Mouse (Mus musculus) liver, embryonic 11.5 days (tissue): ENCODE results near the gene Nepn. TPM values are rescaled to one million over a fixed set of nuclear protein-coding genes. Genes with fewer than 3 reads are reported as not detected.

Experiments used
- ATAC-seq: fragments of 200-750 bp; cut with Nextera tagmentation; replicated peaks from 2 replicates; pipeline ENCODE4 v1.8.0; 2017; ENCODE audit warnings: moderate number of reproducible peaks, mild to moderate bottlenecking, moderate TSS enrichment, moderate library complexity; ENCODE audit not compliant: low FRiP score
- DNase-seq: peaks from one replicate; pipeline ENCODE4 v3.0.0-alpha.2; 2017; ENCODE audit warnings: low spot score
- H3K27ac ChIP-seq: fragments of 300-500 bp; sonication (generic); 2 replicates; pipeline ENCODE4 v1.5.1; 2014; ENCODE audit warnings: mild to moderate bottlenecking, low read depth, low read length, control low read depth
- H3K27me3 ChIP-seq: fragments of 300-500 bp; sonication (generic); replicated peaks from 2 replicates; pipeline ENCODE4 v1.6.1; 2014; ENCODE audit warnings: low read length, mixed read lengths; ENCODE audit not compliant: control insufficient read depth, insufficient read depth
- H3K36me3 ChIP-seq: fragments of 300-500 bp; sonication (generic); 2 replicates; pipeline ENCODE4 v1.6.1; 2014; ENCODE audit warnings: mild to moderate bottlenecking, low read length, moderate library complexity, mixed read lengths; ENCODE audit not compliant: control insufficient read depth, insufficient read depth
- H3K4me1 ChIP-seq: fragments of 300-500 bp; sonication (generic); replicated peaks from 2 replicates; pipeline ENCODE4 v1.6.1; 2014; ENCODE audit warnings: low read length, mixed read lengths; ENCODE audit not compliant: control insufficient read depth, insufficient read depth
- H3K4me2 ChIP-seq: fragments of 300-500 bp; sonication (generic); 2 replicates; pipeline ENCODE4 v1.6.1; 2014; ENCODE audit warnings: mild to moderate bottlenecking, control low read depth, moderate library complexity
- H3K4me3 ChIP-seq: fragments of 300-500 bp; sonication (generic); 2 replicates; pipeline ENCODE4 v1.5.1; 2014; ENCODE audit warnings: low read depth, low read length, control low read depth
- H3K9ac ChIP-seq: fragments of 300-500 bp; sonication (generic); 2 replicates; pipeline ENCODE4 v1.6.1; 2014; ENCODE audit warnings: low read depth, low read length, control low read depth
- H3K9me3 ChIP-seq: fragments of 300-500 bp; sonication (generic); 2 replicates; pipeline ENCODE4 v1.6.1; 2016; ENCODE audit warnings: low read length, inconsistent platforms, mixed read lengths; ENCODE audit not compliant: control insufficient read depth
- WGBS: fragments of 180-500 bp; shearing (Covaris S2); extraction: QIAGEN DNeasy Blood & Tissue Kit; methylation state at CpG from one replicate; pipeline ENCODE4 v1.1.7; 2014; 5-methylcytosine and 5-hydroxymethylcytosine counted together
- polyA plus RNA-seq: library from polyadenylated mRNA; unstranded; fragments of >200 nt; fragmentation: Nextera tagmentation; extraction: Ambion mirVana; gene quantifications from 2 replicates; pipeline ENCODE4 v1.2.1, GENCODE M21; 2014

Gene Nepn
- polyA plus RNA-seq, 1 experiment from 2014 or later, result 2.1 TPM

DNA sequence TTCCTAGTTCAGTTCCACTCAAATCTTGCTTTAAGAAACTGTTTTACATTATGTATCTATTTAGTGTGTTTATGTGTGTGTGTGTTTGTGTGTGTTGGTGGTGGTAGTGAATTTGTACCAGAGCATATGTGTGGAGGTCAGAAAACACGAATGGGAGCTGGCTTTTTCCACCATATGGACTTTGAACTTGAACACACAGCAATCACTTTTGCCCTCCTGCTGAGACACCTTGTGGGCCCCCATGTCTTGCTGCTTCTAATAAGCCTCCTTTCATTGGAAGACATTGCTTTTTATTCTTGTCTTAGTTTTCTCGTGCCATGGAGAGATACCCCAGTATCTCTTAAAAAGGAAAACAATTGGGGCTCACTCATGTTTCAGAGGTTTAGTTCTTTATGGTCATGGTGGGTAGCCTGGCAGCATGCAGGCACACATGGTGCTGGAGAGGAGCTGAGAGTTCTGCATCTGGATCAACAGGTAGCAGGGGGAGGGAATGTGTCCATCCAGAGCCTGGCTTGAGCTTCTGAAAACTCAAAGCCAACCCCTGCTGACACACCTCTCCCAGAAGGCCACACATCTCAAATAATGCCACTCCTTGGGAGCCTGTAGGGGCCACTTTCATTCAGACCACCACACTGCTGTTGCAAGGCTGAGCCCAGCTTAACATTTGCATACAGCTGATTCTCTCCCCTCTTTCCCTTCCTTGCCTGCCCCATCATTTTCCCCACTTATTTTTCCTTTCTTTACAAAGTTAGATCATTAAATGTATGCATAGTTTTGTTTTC, 39.1 kb downstream of the Nepn start:
- peaks cover 12% of the 10 kb centered on the region; the same call in 1 of the 2 replicates for H3K36me3 ChIP-seq
- H3K4me1 ChIP-seq, result no peaks in the 10 kb centered on the region
- no peak overlapping the region for H3K27ac ChIP-seq
- WGBS, result 76% methylated on average over 2 of the region's 2 CpGs
- no peak overlapping the region for H3K9ac ChIP-seq
- DNase-seq (no peak), ATAC-seq (no peak)
- no peaks in the 10 kb centered on the region for H3K27me3 ChIP-seq
- H3K9me3 ChIP-seq, result no peaks in the 10 kb centered on the region
- H3K4me3 ChIP-seq, result no peak overlapping the region
- no peak overlapping the region for H3K4me2 ChIP-seq

DNA sequence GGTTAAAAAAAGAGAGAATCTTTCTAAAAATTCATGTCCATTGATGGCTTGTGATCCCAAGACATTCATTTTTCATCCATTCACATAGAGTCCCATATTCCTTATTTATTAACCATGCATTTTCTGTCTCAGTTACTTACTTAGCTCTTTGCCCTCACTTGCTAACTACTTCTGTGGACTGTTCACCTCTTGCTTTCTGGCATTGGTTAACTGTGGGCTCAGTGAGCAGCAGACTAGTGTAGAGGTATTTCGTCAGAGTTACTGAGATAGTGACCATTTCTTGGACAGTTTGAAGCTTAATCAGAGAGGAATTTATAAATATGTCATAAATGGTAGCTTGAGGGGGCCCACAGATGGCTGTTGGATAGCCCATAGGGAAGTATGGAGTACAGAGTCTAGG, 42.2 kb downstream of the Nepn start:
- Histone ChIP-seq H3K27ac (no peak overlapping the region), H3K9me3 (no peaks in the 10 kb centered on the region), H3K4me2 (no peak overlapping the region), H3K4me1 (no peaks in the 10 kb centered on the region), H3K9ac (no peak overlapping the region), H3K4me3 (no peak overlapping the region), H3K36me3 (peaks cover 21% of the 10 kb centered on the region), H3K27me3 (no peaks in the 10 kb centered on the region)
- ATAC-seq, result no peak
- no peak for DNase-seq
- WGBS, result 90% methylated on average over 1 of the region's 1 CpGs

DNA sequence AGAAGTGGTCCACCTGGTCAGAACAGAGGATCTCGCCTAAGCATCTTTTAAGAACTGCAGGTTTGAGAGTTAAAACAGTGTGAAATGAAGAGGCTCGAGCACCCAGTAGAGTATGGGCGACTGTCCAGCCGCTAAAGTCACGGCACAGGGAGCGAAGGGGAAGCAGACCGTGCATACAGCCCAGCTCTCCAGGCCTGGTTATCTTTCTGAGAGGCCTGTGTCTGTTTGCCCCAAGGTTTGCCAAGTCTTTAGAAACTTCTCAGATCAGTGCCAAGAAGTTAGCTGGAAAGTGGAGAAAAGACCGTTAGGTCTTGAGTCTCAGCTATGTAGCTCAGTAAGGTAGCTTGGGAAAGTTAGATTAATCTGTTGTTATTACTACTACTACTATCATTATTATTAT, 46.1 kb downstream of the Nepn start:
- Histone ChIP-seq H3K27me3 (no peaks in the 10 kb centered on the region), H3K9ac (no peak overlapping the region), H3K27ac (no peak overlapping the region), H3K4me2 (no peak overlapping the region), H3K4me3 (no peak overlapping the region), H3K9me3 (no peaks in the 10 kb centered on the region), H3K4me1 (no peaks in the 10 kb centered on the region), H3K36me3 (peaks cover 28% of the 10 kb centered on the region)
- WGBS, result 94% methylated on average over 8 of the region's 8 CpGs
- DNase-seq (no peak), ATAC-seq (no peak)

Other genes starting within 250 kb of the Nepn start
- 0.09 TPM in 1 of 2 replicates, not detected in the other for gene Ros1, start 193.7 kb upstream of the Nepn start, polyA plus RNA-seq
- gene Dcbld1, start 155.4 kb upstream of the Nepn start, polyA plus RNA-seq, result 11.9 and 13.5 TPM in 2 replicates
- gene Gm26741, start 30.2 kb upstream of the Nepn start, polyA plus RNA-seq, result not detected in 2 replicates
- gene Gopc, start 6.8 kb upstream of the Nepn start, polyA plus RNA-seq, result 9.8 and 11.1 TPM in 2 replicates
- 15.1 and 16.1 TPM in 2 replicates for gene Nus1, start 28.6 kb downstream of the Nepn start, polyA plus RNA-seq